Mouse (Mus musculus) left cerebral cortex, postnatal 10 days (tissue): ENCODE measurements around the gene Arhgef10l. TPM values are rescaled to one million over a fixed set of nuclear protein-coding genes. Genes with fewer than 3 reads are reported as not detected.
A peak's percentile ranks its signal among the peaks of the same experiment; 100 is the strongest.

Experiments used
- DNase-seq, 2 experiments: peaks; one replicate each; pipeline ENCODE4 v3.0.0; 2021 to 2022; ENCODE audit warnings: low spot score in 2 of 2, mixed read lengths in 1 of 2; ENCODE audit errors: extremely low spot score in 1 of 2
- intact Hi-C: fragments of 180-260 bp; cut with DNase I; formaldehyde crosslinking; loops from one replicate; pipeline ENCODE4 v1.15.1; 2025
- total RNA-seq, 2 experiments: library from RNA; stranded (reverse); gene quantifications; 2 replicates each; pipeline ENCODE4 v1.2.3; 2021

The Arhgef10l gene
- 10 to 100 TPM; 47.9 to 51.6 TPM for total RNA-seq

- no peak for DNase-seq
- intact Hi-C loops, result no loop called here
Observed at GRCm38 (mm10) chr4:140665760-140666159, at the start of gene Arhgef10l. Gene Arhgef10l, minus strand, starts transcription at chr4:140666012.

GRCm38 (mm10) chr4:140714586-140714985 is 48.8 kb upstream of the Arhgef10l start:
- no peak for DNase-seq
- intact Hi-C loops, result loop anchor here (5.0 kb wide), 1 partner anchor 37 kb away; no protein-coding TSS in a partner anchor

- peak; percentile 94 to 98 for DNase-seq
- intact Hi-C loops, result loop anchor here (5.0 kb wide), 1 partner anchor 36 kb away; no protein-coding TSS in a partner anchor
Observed at GRCm38 (mm10) chr4:140713480-140714365, 47.9 kb upstream of the Arhgef10l start.

GRCm38 (mm10) chr4:140711360-140711759 is 45.5 kb upstream of the Arhgef10l start:
- no peak for DNase-seq
- intact Hi-C loops, result loop anchor here (5.0 kb wide), 1 partner anchor 34 kb away; no protein-coding TSS in a partner anchor

- intact Hi-C loops, result loop anchor here (5.0 kb wide), 1 partner anchor 33 kb away; no protein-coding TSS in a partner anchor
- DNase-seq, result no peak
Observed at GRCm38 (mm10) chr4:140710781-140711180, 45.0 kb upstream of the Arhgef10l start.

GRCm38 (mm10) chr4:140709617-140710016 is 43.8 kb upstream of the Arhgef10l start:
- intact Hi-C loops, result loop anchor here (5.0 kb wide), 1 partner anchor 32 kb away; no protein-coding TSS in a partner anchor
- no peak for DNase-seq

GRCm38 (mm10) chr4:140709111-140709510 is 43.3 kb upstream of the Arhgef10l start:
- no peak for DNase-seq

GRCm38 (mm10) chr4:140708297-140708927 is 42.6 kb upstream of the Arhgef10l start:
- intact Hi-C loops, result no loop called here
- no peak for DNase-seq

More at GRCm38 (mm10) chr4:140709111-140709510, 43.3 kb upstream of the Arhgef10l start:
- intact Hi-C loops, result no loop called here

GRCm38 (mm10) chr4:140707615-140708014 is 41.8 kb upstream of the Arhgef10l start:
- no peak for DNase-seq
- intact Hi-C loops, result no loop called here

- intact Hi-C loops, result no loop called here
- DNase-seq, result no peak
Observed at GRCm38 (mm10) chr4:140704166-140704565, 38.4 kb upstream of the Arhgef10l start.

GRCm38 (mm10) chr4:140703636-140704035 is 37.8 kb upstream of the Arhgef10l start:
- no peak for DNase-seq
- intact Hi-C loops, result no loop called here

GRCm38 (mm10) chr4:140702611-140703327 is 37.0 kb upstream of the Arhgef10l start:
- intact Hi-C loops, result no loop called here
- DNase-seq, result peak in 1 of 2 experiments; percentile 90

- intact Hi-C loops, result no loop called here
Observed at GRCm38 (mm10) chr4:140701716-140702561, 36.1 kb upstream of the Arhgef10l start.

GRCm38 (mm10) chr4:140701049-140701715 is 35.4 kb upstream of the Arhgef10l start:
- peak; percentile 56 to 89 for DNase-seq
- intact Hi-C loops, result no loop called here

More at GRCm38 (mm10) chr4:140701716-140702561, 36.1 kb upstream of the Arhgef10l start:
- peak in 1 of 2 experiments; percentile 66 for DNase-seq

- intact Hi-C loops, result no loop called here
- DNase-seq, result no peak
Observed at GRCm38 (mm10) chr4:140700269-140701018, 34.6 kb upstream of the Arhgef10l start, which contains the start of gene Rcc2. Gene Rcc2, plus strand, starts transcription at chr4:140700541.

GRCm38 (mm10) chr4:140699441-140700127 is 33.8 kb upstream of the Arhgef10l start:
- intact Hi-C loops, result no loop called here
- DNase-seq, result peak; percentile 53 to 73
